Mouse (Mus musculus): Measurements from ENCODE around the gene Edem3. TPM values are rescaled to one million over a fixed set of nuclear protein-coding genes. Genes with fewer than 3 reads are reported as not detected.
"Not testable (repeated sequence)": the region's sequence is repeated elsewhere in the genome, so short reads cannot be mapped to it uniquely, and the experiment has no call there.

The Edem3 gene
- polyA plus RNA-seq, 1 experiment from 2014 or later = 15.0 TPM

DNA sequence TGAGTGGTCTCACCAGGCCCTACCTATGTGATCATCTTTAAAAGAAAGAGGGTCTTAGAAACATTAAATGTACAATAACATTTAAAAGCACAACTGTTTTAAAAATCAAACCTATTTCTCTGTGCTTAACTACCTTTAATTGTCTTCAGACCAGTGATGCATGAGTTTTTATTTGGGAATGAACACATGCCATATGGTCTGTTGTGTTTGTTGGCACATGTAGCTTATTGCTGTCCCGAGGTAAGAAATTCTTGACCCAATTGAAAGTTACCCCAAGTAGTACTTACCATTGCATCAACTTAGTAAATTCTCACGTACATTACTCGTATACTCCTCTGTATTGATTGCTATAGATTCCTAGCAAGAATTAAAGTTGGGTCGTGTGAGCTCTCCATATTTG is 80.1 kb downstream of the Edem3 start:
- no peak for DNase-seq (ENCODE audit: low spot score)
- Histone ChIP-seq H3K4me1 (no peaks in the 10 kb centered on the region), H3K27ac (no peak overlapping the region), H3K27me3 (ENCODE audit: insufficient read depth, poor library complexity, severe bottlenecking) (no peaks in the 10 kb centered on the region), H3K36me3 (no peaks in the 10 kb centered on the region), H3K9me3 (no peaks in the 10 kb centered on the region), H3K4me3 (no peak overlapping the region)
- 78% methylated on average over 4 of the region's 4 CpGs for WGBS

DNA sequence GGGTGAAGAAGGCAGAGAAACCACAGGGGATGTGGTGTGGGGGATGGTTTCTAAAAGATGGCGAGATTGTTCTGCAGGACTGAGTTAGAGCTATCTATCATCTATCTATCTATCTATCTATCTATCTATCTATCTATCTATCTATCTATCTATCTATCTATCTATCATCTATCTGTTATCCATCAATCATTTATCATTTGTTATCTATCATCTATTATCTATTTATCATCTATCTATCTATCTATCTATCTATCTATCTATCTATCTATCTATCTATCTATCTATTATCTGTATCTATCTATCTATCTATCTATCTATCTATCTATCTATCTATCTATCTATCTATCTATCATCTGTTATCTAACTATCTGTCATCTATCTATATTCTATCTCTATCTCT is 85.2 kb downstream of the Edem3 start:
- H3K4me3 ChIP-seq; H3K27ac ChIP-seq; H3K4me1 ChIP-seq; H3K36me3 ChIP-seq; H3K9me3 ChIP-seq; H3K27me3 ChIP-seq (ENCODE audit: insufficient read depth, poor library complexity, severe bottlenecking); DNase-seq (ENCODE audit: low spot score): not testable (repeated sequence)
- 84% methylated on average over 1 of the region's 1 CpGs for WGBS

DNA sequence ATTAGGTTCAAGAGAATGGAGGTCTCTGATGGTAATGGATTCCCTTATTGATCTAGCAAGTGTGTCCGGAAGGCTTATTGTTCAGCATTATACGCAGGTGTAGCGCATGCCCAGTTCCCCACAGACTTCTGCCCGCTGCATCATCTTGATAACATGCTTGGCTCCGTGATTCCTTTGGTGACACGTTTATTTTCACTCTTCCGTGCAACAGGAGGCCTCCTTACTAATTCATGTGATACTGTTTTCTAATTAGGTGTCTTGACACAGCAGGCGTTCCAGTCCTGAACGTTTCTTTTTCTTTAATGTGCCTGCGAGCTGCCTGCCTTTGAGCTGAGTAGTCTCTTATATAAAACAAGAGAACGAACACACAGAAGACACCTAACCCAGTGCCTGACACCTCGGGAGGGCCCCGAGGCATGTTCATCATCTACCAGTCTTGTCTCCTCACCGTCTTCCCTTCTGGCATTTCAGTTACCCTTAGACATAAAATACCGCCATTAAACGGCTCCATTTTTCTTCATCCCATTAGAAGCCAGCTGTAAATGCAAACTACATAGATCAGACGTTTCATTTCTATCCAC is 90.2 kb downstream of the Edem3 start:
- Histone ChIP-seq H3K4me3 (no peak overlapping the region), H3K4me1 (peaks cover 4% of the 10 kb centered on the region; the same call in 1 of the 2 replicates), H3K9me3 (no peaks in the 10 kb centered on the region), H3K36me3 (no peaks in the 10 kb centered on the region), H3K27me3 (ENCODE audit: insufficient read depth, poor library complexity, severe bottlenecking) (peaks cover 4% of the 10 kb centered on the region; the same call in 1 of the 2 replicates), H3K27ac (no peak overlapping the region)
- peak; percentile 64 for DNase-seq (ENCODE audit: low spot score)
- 83% methylated on average over 17 of the region's 17 CpGs for WGBS

DNA sequence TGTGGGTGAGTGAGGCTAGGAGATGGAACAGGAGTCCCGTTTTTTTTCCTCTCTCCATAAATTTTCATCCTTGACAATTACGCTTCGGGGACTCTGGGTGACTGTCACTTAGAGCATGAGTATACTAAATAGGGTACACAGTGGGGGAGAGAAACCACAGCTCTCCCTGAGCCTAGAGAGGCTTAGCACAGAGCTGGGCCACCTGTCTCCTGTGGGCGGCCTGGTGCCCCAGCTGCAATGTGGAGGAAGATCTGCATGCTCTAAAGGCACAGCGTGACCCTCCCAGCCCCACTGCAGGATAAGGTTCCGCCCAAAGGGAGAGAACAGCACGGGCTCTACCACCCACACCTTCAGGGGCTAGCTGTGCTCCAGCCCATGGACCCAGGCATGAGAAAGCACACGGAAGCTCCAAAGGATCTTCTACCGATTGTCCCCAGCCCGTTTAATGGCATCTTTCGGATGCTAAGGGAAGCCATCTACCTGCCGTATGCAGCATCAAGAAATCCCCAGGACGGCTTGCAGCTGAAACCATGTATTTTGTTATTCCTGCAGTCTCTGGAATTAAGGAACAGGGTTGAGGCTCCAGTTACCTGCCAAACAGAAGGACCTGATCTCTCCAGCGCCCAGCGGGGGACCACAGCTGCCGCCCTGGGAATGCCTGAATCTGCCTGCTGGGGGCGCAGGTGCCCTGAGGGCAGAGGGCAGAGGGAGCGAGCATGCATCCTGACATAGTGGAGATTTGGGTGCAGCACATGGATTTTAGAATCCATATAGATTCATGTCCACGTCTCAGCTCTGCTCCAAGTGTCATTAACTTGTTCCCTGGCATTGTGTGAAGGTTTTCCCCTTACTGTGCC is 91.0 kb downstream of the Edem3 start:
- peak; percentile 63 for DNase-seq (ENCODE audit: low spot score)
- H3K27ac ChIP-seq = no peak overlapping the region
- WGBS = 59% methylated on average over 19 of the region's 19 CpGs

DNA sequence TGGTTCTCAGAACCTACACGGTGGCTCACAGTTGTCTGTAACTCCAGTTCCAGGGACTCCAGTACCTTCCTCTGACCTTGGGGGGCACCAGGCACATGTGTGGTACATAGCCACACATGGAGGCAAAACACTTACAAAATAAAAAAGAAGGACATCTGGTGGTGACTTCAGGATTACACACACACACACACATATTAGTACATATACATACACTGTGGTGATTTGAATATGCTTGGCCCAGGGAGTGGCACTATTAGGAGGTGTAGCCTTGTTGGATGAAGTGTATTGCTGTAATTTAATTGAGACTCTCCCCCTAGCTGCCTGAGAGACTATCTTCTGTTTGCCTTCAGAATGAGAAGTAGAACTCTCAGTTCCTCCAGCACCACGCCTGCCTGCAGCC is 93.1 kb downstream of the Edem3 start:
- no peak overlapping the region for H3K4me3 ChIP-seq
- no peak overlapping the region for H3K27ac ChIP-seq
- 93% methylated on average over 2 of the region's 2 CpGs for WGBS
- H3K36me3 ChIP-seq = no peaks in the 10 kb centered on the region
- H3K4me1 ChIP-seq = peaks cover 4% of the 10 kb centered on the region
- H3K27me3 ChIP-seq (ENCODE audit: insufficient read depth, poor library complexity, severe bottlenecking) = peaks cover 4% of the 10 kb centered on the region; the same call in 1 of the 2 replicates
- peak; percentile 58 for DNase-seq (ENCODE audit: low spot score)
- no peaks in the 10 kb centered on the region for H3K9me3 ChIP-seq

More for the DNA sequence above, 91.0 kb downstream of the Edem3 start:
- Histone ChIP-seq H3K27me3 (ENCODE audit: insufficient read depth, poor library complexity, severe bottlenecking) (peaks cover 4% of the 10 kb centered on the region; the same call in 1 of the 2 replicates), H3K36me3 (no peaks in the 10 kb centered on the region), H3K4me1 (peaks cover 4% of the 10 kb centered on the region), H3K9me3 (no peaks in the 10 kb centered on the region), H3K4me3 (no peak overlapping the region)

DNA sequence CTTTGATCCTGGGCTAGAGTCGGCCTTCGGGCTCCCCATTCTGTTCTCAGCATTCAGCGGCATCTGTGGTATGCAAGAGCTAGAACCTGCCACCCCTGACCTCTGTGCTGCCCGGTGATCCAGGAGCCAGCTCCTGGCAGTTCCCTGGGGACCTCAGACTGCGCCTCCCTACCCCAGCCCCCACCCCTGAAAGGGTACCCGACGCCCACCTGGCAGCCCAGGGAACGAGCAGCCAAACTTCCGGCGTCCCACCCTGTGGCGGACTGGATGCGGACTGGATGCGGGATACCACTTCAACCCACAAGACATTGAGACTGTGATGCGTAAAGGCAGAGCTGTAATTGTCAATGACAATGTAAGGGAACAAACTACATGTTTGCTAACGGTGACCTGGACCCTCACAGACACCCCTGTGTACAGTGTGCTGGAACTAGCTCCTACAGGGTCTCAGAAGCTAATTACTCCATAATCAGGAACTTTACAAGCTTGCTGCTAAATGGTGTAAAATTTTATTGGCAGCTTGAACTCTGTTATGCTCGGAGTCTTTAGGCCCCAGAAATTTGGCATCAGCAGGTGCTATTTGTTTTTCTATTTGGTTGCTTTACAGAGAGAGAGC is 94.9 kb downstream of the Edem3 start:
- Histone ChIP-seq H3K36me3 (no peaks in the 10 kb centered on the region), H3K4me3 (no peak overlapping the region), H3K4me1 (peaks cover 4% of the 10 kb centered on the region), H3K27me3 (ENCODE audit: insufficient read depth, poor library complexity, severe bottlenecking) (peaks cover 4% of the 10 kb centered on the region; the same call in 1 of the 2 replicates), H3K27ac (no peak overlapping the region), H3K9me3 (no peaks in the 10 kb centered on the region)
- DNase-seq (ENCODE audit: low spot score) = peak; percentile 60
- WGBS = 78% methylated on average over 16 of the region's 16 CpGs

DNA sequence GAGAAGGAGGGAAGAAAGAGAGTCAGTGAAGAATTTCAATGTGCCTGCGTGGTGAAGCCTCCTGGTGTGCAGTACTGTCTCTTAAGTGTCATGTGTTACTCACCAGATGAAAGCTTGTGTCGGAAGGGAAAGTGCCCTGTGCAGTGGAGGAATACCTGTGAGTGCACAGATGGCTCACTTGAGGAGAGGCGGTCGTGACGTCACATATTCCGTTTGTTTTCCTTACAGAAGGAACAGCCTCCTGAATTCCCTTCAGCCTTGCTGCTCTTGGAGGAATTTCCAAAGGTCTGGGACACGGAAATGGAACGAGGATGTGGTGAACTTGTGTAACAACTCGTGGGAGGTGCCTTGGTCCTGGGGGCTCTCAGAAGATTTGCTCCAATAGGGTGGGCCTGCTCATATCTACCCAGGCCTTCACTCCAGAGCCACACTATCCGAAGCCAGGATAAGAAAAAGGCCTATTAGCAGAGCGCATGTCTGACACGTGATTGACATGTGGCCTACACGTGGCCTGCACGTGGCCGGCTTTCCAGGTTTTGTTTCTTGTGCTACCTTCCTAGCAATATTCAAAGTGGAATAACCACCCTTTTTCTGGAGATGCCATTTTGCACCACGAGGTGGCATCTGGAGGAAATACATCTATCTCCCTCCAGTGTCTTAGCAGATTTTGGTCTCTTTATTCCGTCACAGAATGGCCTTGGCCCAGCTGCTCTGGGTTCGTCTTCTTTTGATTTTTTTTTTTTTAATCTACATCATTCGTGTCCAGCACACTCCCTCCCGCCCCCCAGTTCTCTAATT is 96.1 kb downstream of the Edem3 start:
- Histone ChIP-seq H3K4me3 (no peak overlapping the region), H3K4me1 (peaks cover 3% of the 10 kb centered on the region), H3K9me3 (no peaks in the 10 kb centered on the region), H3K27me3 (ENCODE audit: insufficient read depth, poor library complexity, severe bottlenecking) (peaks cover under 1% of the 10 kb centered on the region; the same call in 1 of the 2 replicates), H3K36me3 (no peaks in the 10 kb centered on the region), H3K27ac (no peak overlapping the region)
- 80% methylated on average over 20 of the region's 20 CpGs for WGBS
- peak; percentile 70 for DNase-seq (ENCODE audit: low spot score)

DNA sequence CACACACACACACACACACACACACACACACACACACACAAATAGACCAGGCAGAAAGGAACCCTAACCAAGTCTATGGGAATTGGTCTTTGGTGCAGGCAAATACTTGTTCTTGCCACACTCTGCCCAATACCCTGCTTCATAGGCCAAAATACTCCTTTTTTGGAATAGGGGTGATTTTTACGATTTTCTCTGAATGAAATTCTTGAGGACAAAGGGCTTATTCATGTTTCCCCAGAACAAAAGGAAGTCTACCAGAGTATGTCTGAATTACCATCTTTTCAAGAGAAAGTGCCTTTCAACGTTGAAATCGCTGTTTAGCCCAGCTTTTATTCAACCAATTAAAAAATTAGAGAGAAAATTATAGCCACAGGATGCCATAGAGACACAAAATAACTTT is 96.8 kb downstream of the Edem3 start:
- WGBS = 79% methylated on average over 3 of the region's 3 CpGs
- H3K27me3 ChIP-seq (ENCODE audit: insufficient read depth, poor library complexity, severe bottlenecking) = no peaks in the 10 kb centered on the region
- no peak overlapping the region for H3K4me3 ChIP-seq
- no peak for DNase-seq (ENCODE audit: low spot score)
- H3K4me1 ChIP-seq = no peaks in the 10 kb centered on the region; the same call in none of the 2 replicates
- H3K9me3 ChIP-seq = no peaks in the 10 kb centered on the region
- H3K36me3 ChIP-seq = no peaks in the 10 kb centered on the region
- H3K27ac ChIP-seq = no peak overlapping the region

DNA sequence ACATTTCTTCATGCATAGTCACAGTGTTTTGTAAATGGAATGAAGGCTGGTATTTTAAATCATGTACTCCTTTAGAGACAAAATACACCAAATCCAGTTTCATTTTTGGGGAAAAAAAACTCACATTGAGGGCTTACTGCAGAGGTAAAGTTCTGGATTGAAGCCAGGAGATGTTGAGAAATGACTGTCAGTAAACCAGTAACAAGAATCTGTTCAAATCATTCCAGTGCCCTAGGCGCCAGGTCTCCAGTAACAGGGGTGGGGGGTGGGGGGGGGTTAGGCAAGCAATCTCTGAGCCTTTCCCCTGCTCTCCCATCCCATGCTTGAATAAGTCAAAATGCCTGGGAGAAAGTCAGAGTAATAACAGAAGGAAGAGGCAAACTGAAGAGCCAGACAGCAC is 100.4 kb downstream of the Edem3 start:
- 64% methylated on average over 1 of the region's 1 CpGs for WGBS
- no peaks in the 10 kb centered on the region for H3K36me3 ChIP-seq
- H3K27ac ChIP-seq = no peak overlapping the region
- no peaks in the 10 kb centered on the region for H3K9me3 ChIP-seq
- DNase-seq (ENCODE audit: low spot score) = no peak
- peaks cover 4% of the 10 kb centered on the region; the same call in 1 of the 2 replicates for H3K4me1 ChIP-seq
- no peak overlapping the region for H3K4me3 ChIP-seq
- H3K27me3 ChIP-seq (ENCODE audit: insufficient read depth, poor library complexity, severe bottlenecking) = no peaks in the 10 kb centered on the region

DNA sequence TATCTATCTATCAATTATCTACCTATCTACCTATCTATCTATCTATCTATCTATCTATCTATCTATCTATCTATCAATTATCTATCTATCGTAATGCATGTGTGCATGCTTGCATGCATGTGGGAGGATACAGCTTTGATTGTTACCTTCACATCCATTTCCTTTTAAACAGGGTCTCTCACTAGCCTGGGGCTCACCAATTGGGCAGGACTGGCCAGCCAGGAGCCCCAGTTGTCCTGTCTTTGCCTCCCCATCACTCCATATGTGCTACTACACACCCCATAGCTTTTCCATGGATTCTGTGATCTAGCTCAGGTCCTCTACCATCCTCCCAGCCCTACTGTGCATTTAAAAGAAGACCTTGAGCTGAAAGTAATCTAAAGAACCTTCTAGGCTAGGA is 103.3 kb downstream of the Edem3 start:
- Histone ChIP-seq H3K9me3 (no peaks in the 10 kb centered on the region), H3K4me1 (peaks cover 10% of the 10 kb centered on the region), H3K4me3 (no peak overlapping the region), H3K27me3 (ENCODE audit: insufficient read depth, poor library complexity, severe bottlenecking) (no peaks in the 10 kb centered on the region), H3K27ac (no peak overlapping the region), H3K36me3 (no peaks in the 10 kb centered on the region)
- WGBS = 95% methylated on average over 1 of the region's 1 CpGs
- DNase-seq (ENCODE audit: low spot score) = peak; percentile 63

DNA sequence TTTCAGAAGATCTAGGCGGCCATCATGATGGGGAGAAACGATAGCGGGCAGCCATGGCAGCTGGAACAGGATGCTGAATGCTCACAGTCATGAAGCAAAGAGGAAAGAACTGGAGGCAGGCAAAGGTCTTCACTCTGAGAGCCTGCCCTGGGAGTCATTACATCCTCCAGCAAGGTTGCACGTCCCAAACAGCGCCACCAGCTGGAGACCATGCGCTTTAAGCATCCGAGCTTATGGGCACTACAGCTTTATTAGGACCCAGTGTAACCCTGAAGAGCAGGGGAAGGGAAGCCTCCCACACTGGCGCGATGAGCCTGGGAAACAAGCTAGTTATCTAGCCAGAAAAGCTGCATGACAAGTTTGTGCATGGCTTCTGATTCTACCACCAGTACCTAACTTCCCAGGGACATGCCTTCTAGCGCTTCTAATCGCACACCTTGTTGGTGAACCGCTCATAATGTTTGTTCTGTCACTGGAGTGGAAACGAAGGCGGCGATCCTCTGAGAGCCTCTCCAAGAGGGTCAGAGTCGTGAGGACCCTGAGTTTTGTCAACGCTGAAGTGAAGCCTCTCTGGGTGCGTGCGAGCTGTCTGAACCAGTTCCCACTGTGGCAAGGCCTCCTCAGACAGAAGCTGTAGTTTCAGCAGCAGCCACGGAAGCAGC is 106.3 kb downstream of the Edem3 start:
- 59% methylated on average over 20 of the region's 20 CpGs for WGBS
- no peaks in the 10 kb centered on the region for H3K9me3 ChIP-seq
- DNase-seq (ENCODE audit: low spot score) = no peak

DNA sequence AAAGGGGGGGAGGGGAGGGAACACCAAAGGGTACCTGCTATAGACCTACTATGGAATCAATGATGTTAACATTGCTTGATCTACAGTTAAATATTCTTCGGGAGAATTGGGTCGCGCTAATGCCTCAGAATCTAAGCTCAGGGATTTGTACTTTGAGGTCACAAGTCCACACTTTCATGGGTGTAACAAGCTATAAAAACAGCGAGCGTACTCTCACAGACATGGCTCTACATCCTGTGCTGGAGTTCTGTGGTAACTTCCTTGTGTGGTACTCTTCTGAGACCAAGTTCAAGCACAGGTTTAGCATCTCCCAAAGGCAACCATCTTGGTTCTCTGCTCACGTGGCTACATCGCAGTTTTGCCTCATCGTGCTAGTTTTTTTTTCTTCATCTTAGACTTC is 106.9 kb downstream of the Edem3 start:
- Histone ChIP-seq H3K9me3 (no peaks in the 10 kb centered on the region), H3K36me3 (no peaks in the 10 kb centered on the region), H3K4me3 (no peak overlapping the region), H3K4me1 (peaks cover 18% of the 10 kb centered on the region; the same call in 1 of the 2 replicates), H3K27me3 (ENCODE audit: insufficient read depth, poor library complexity, severe bottlenecking) (no peaks in the 10 kb centered on the region), H3K27ac (no peak overlapping the region)
- DNase-seq (ENCODE audit: low spot score) = no peak
- WGBS = 94% methylated on average over 8 of the region's 8 CpGs

More for the DNA sequence above, 106.3 kb downstream of the Edem3 start:
- Histone ChIP-seq H3K27me3 (ENCODE audit: insufficient read depth, poor library complexity, severe bottlenecking) (no peaks in the 10 kb centered on the region), H3K36me3 (no peaks in the 10 kb centered on the region), H3K4me3 (no peak overlapping the region), H3K27ac (no peak overlapping the region), H3K4me1 (peaks cover 18% of the 10 kb centered on the region)

Data from heart, embryonic 10.5 days (tissue).